Mouse (Mus musculus): ENCODE measurements around the gene Adi1.

GRCm38 (mm10) chr12:28675925-28676209, 836 bp downstream of the Adi1 start:
- TF ChIP-seq ZKSCAN1 (IDR thresholded peaks at IDR 0.05; ENCODE audit: low read depth, low read length) (no peak), MYB (IDR thresholded peaks at IDR 0.05; ENCODE audit: low read depth, low read length) (no peak), CTCF (IDR thresholded peaks at IDR 0.05 in 2 of 3, conservative IDR thresholded peaks at IDR 0.05 in 1 of 3; ENCODE audit: control insufficient read depth in 1 of 3, insufficient read depth in 1 of 3, low read depth in 2 of 3, low read length in 3 of 3, poor library complexity in 1 of 3, severe bottlenecking in 1 of 3) (no peak), POLR2AphosphoS2 (IDR thresholded peaks at IDR 0.05; ENCODE audit: low read length) (no peak), BHLHE40 (IDR thresholded peaks at IDR 0.05; ENCODE audit: borderline replicate concordance, low read depth, low read length) (no peak), MYC (IDR thresholded peaks at IDR 0.05; ENCODE audit: low read depth, low read length) (no peak; the same call in 1 of the 2 replicates), POLR2AphosphoS5 (IDR thresholded peaks at IDR 0.05; ENCODE audit: borderline replicate concordance, low read depth, low read length) (no peak), EP300 (IDR thresholded peaks at IDR 0.05; ENCODE audit: low read depth in 1 of 2, low read length in 2 of 2) (no peak)

All from MEL (cell line).